Mouse (Mus musculus): ENCODE data around the gene Serpinb9c. TPM values are rescaled to one million over a fixed set of nuclear protein-coding genes. Genes with fewer than 3 reads are reported as not detected.

Serpinb9c gene
- not detected in 2 replicates for polyA plus RNA-seq (2012; rRNA removed; ENCODE audit: low replicate concordance)

GRCm38 (mm10) chr13:33159642-33160041, at the start of gene Serpinb9c:
Gene Serpinb9c (minus strand): TSS chr13:33159742.

GRCm38 (mm10) chr13:33192659-33193058, 33.1 kb upstream of the Serpinb9c start, which contains the start of gene Serpinb9d:
Gene Serpinb9d (plus strand): TSS chr13:33192959.

Other genes with a start within 250 kb of the Serpinb9c start
- 6.0 and 9.3 TPM in 2 replicates for gene Serpinb6b, start 194.5 kb downstream of the Serpinb9c start, polyA plus RNA-seq (2012; rRNA removed; ENCODE audit: low replicate concordance)
- 6.4 and 15.8 TPM in 2 replicates for gene Serpinb9, start 156.5 kb downstream of the Serpinb9c start, polyA plus RNA-seq (2012; rRNA removed; ENCODE audit: low replicate concordance)
- 0.29 and 0.37 TPM in 2 replicates for gene Serpinb9b, start 132.3 kb downstream of the Serpinb9c start, polyA plus RNA-seq (2012; rRNA removed; ENCODE audit: low replicate concordance)
- gene Serpinb1b, start 81.2 kb downstream of the Serpinb9c start, polyA plus RNA-seq (2012; rRNA removed; ENCODE audit: low replicate concordance): 0.66 TPM in 1 of 2 replicates, not detected in the other
- not detected in 2 replicates for gene Serpinb9d, start 33.2 kb upstream of the Serpinb9c start, polyA plus RNA-seq (2012; rRNA removed; ENCODE audit: low replicate concordance)
- gene Serpinb9e, start 89.9 kb upstream of the Serpinb9c start, polyA plus RNA-seq (2012; rRNA removed; ENCODE audit: low replicate concordance): not detected in 2 replicates
- gene Serpinb9f, start 164.3 kb upstream of the Serpinb9c start, polyA plus RNA-seq (2012; rRNA removed; ENCODE audit: low replicate concordance): not detected in 2 replicates
- not detected in 2 replicates for gene Gm11397, start 236.0 kb upstream of the Serpinb9c start, polyA plus RNA-seq (2012; rRNA removed; ENCODE audit: low replicate concordance)